Mouse (Mus musculus): ENCODE measurements around the gene Hsd17b11.
"Not testable (repeated sequence)": the region's sequence is repeated elsewhere in the genome, so short reads cannot be mapped to it uniquely, and the experiment has no call there.

The Hsd17b11 gene

GRCm38 (mm10) chr5:104035066-104035465 lies 13.3 kb upstream of the Hsd17b11 start:
- DNase-seq, result no peak

- DNase-seq, result no peak
These were observed 10.8 kb upstream of the Hsd17b11 start for GRCm38 (mm10) chr5:104032434-104033097.

GRCm38 (mm10) chr5:104025245-104025854 lies 3.6 kb upstream of the Hsd17b11 start:
- DNase-seq, result no peak

- no peak for DNase-seq
These were observed 3.0 kb upstream of the Hsd17b11 start for GRCm38 (mm10) chr5:104024762-104025161.

- not testable (repeated sequence) for DNase-seq
These were observed 2.5 kb upstream of the Hsd17b11 start for GRCm38 (mm10) chr5:104024193-104024592.

- DNase-seq, result peak in 1 of 2 experiments; percentile 38
These were observed 1.7 kb upstream of the Hsd17b11 start for GRCm38 (mm10) chr5:104023289-104024020.

GRCm38 (mm10) chr5:104022558-104022957 lies 839 bp upstream of the Hsd17b11 start:
- no peak for DNase-seq

- no peak for DNase-seq
These were observed 10.3 kb downstream of the Hsd17b11 start for GRCm38 (mm10) chr5:104011419-104011818.

- no peak for DNase-seq
These were observed 11.5 kb downstream of the Hsd17b11 start for GRCm38 (mm10) chr5:104010261-104010660.

- DNase-seq, result no peak
These were observed 12.3 kb downstream of the Hsd17b11 start for GRCm38 (mm10) chr5:104009421-104009820.

GRCm38 (mm10) chr5:104007801-104008200 lies 13.9 kb downstream of the Hsd17b11 start:
- no peak for DNase-seq

- no peak for DNase-seq
These were observed 14.9 kb downstream of the Hsd17b11 start for GRCm38 (mm10) chr5:104006811-104007210.

- peak; percentile 64 to 75 for DNase-seq
These were observed 17.8 kb downstream of the Hsd17b11 start for GRCm38 (mm10) chr5:104003955-104004354.

GRCm38 (mm10) chr5:104003256-104003931 lies 18.3 kb downstream of the Hsd17b11 start:
- peak; percentile 51 to 68 for DNase-seq

- DNase-seq, result no peak
These were observed 19.0 kb downstream of the Hsd17b11 start for GRCm38 (mm10) chr5:104002549-104003255.

GRCm38 (mm10) chr5:103999738-104000137 lies 22.0 kb downstream of the Hsd17b11 start:
- DNase-seq, result peak; percentile 80 to 82

GRCm38 (mm10) chr5:103998739-103999138 lies 23.0 kb downstream of the Hsd17b11 start:
- no peak for DNase-seq

- DNase-seq, result no peak
These were observed 26.5 kb downstream of the Hsd17b11 start for GRCm38 (mm10) chr5:103995181-103995580.

- DNase-seq, result no peak
These were observed 27.1 kb downstream of the Hsd17b11 start for GRCm38 (mm10) chr5:103994669-103995068.

GRCm38 (mm10) chr5:103993601-103994000 lies 28.1 kb downstream of the Hsd17b11 start:
- DNase-seq, result no peak

GRCm38 (mm10) chr5:103992831-103993230 lies 28.9 kb downstream of the Hsd17b11 start:
- no peak for DNase-seq
